Mouse (Mus musculus): ENCODE measurements around the gene Ankrd36. TPM values are rescaled to one million over a fixed set of nuclear protein-coding genes. Genes with fewer than 3 reads are reported as not detected.
"Not testable (repeated sequence)": the region's sequence is repeated elsewhere in the genome, so short reads cannot be mapped to it uniquely, and the experiment has no call there.

Ankrd36 gene
- polyA plus RNA-seq, 1 experiment from 2014 or later, result not detected

- H3K36me3 ChIP-seq (ENCODE audit: control insufficient read depth, insufficient read depth, low read length), result peaks cover 98% of the 10 kb centered on the region
- peaks cover 1% of the 10 kb centered on the region for H3K4me1 ChIP-seq (replicated peaks; ENCODE audit: control insufficient read depth, insufficient read depth, low read length)
- no peak overlapping the region for H3K4me2 ChIP-seq (ENCODE audit: low read length)
- H3K27ac ChIP-seq (ENCODE audit: low read depth), result no peak overlapping the region
- no peak overlapping the region for H3K9ac ChIP-seq (ENCODE audit: low read length)
- no peak overlapping the region for H3K4me3 ChIP-seq (ENCODE audit: low read depth, low read length)
- no peaks in the 10 kb centered on the region for H3K9me3 ChIP-seq (ENCODE audit: control insufficient read depth, low read length)
- no peak for DNase-seq (ENCODE audit: low spot score)
- H3K27me3 ChIP-seq (replicated peaks; ENCODE audit: control insufficient read depth, insufficient read depth, low read length), result no peaks in the 10 kb centered on the region
- WGBS, result 83% methylated on average over 5 of the region's 5 CpGs
- 0 out of 2 replicates have a peak, but pooled peaks have one; percentile 21 for ATAC-seq (replicated peaks; ENCODE audit: low FRiP score, low TSS enrichment, low read depth)
Observed at GRCm38 (mm10) chr11:5527865-5528523, 41.5 kb upstream of the Ankrd36 start.

- no peak for DNase-seq (ENCODE audit: low spot score)
- H3K4me3 ChIP-seq (ENCODE audit: low read depth, low read length), result no peak overlapping the region
Observed at GRCm38 (mm10) chr11:5528841-5529240, 40.6 kb upstream of the Ankrd36 start.

GRCm38 (mm10) chr11:5530172-5530571 is 39.3 kb upstream of the Ankrd36 start:
- DNase-seq (ENCODE audit: low spot score), result no peak
- H3K36me3 ChIP-seq (ENCODE audit: control insufficient read depth, insufficient read depth, low read length), result peaks cover 98% of the 10 kb centered on the region
- 79% methylated on average over 5 of the region's 5 CpGs for WGBS

More at GRCm38 (mm10) chr11:5528841-5529240, 40.6 kb upstream of the Ankrd36 start:
- peaks cover 98% of the 10 kb centered on the region for H3K36me3 ChIP-seq (ENCODE audit: control insufficient read depth, insufficient read depth, low read length)
- no peaks in the 10 kb centered on the region for H3K9me3 ChIP-seq (ENCODE audit: control insufficient read depth, low read length)
- no peak for ATAC-seq (replicated peaks; ENCODE audit: low FRiP score, low TSS enrichment, low read depth)
- no peaks in the 10 kb centered on the region for H3K27me3 ChIP-seq (replicated peaks; ENCODE audit: control insufficient read depth, insufficient read depth, low read length)
- no peak overlapping the region for H3K27ac ChIP-seq (ENCODE audit: low read depth)
- H3K4me1 ChIP-seq (replicated peaks; ENCODE audit: control insufficient read depth, insufficient read depth, low read length), result no peaks in the 10 kb centered on the region
- H3K4me2 ChIP-seq (ENCODE audit: low read length), result no peak overlapping the region
- WGBS, result 69% methylated on average over 5 of the region's 5 CpGs
- no peak overlapping the region for H3K9ac ChIP-seq (ENCODE audit: low read length)

GRCm38 (mm10) chr11:5530717-5531116 is 38.8 kb upstream of the Ankrd36 start:
- no peaks in the 10 kb centered on the region for H3K9me3 ChIP-seq (ENCODE audit: control insufficient read depth, low read length)
- no peak overlapping the region for H3K9ac ChIP-seq (ENCODE audit: low read length)
- H3K4me3 ChIP-seq (ENCODE audit: low read depth, low read length), result no peak overlapping the region
- no peak for ATAC-seq (replicated peaks; ENCODE audit: low FRiP score, low TSS enrichment, low read depth)
- H3K36me3 ChIP-seq (ENCODE audit: control insufficient read depth, insufficient read depth, low read length), result peaks cover 94% of the 10 kb centered on the region
- no peaks in the 10 kb centered on the region for H3K27me3 ChIP-seq (replicated peaks; ENCODE audit: control insufficient read depth, insufficient read depth, low read length)
- 77% methylated on average over 6 of the region's 6 CpGs for WGBS
- no peak overlapping the region for H3K27ac ChIP-seq (ENCODE audit: low read depth)
- no peak for DNase-seq (ENCODE audit: low spot score)
- H3K4me2 ChIP-seq (ENCODE audit: low read length), result no peak overlapping the region
- H3K4me1 ChIP-seq (replicated peaks; ENCODE audit: control insufficient read depth, insufficient read depth, low read length), result no peaks in the 10 kb centered on the region

More at GRCm38 (mm10) chr11:5530172-5530571, 39.3 kb upstream of the Ankrd36 start:
- Histone ChIP-seq H3K4me2 (ENCODE audit: low read length) (no peak overlapping the region), H3K9ac (ENCODE audit: low read length) (no peak overlapping the region), H3K4me3 (ENCODE audit: low read depth, low read length) (no peak overlapping the region), H3K27me3 (replicated peaks; ENCODE audit: control insufficient read depth, insufficient read depth, low read length) (no peaks in the 10 kb centered on the region), H3K27ac (ENCODE audit: low read depth) (no peak overlapping the region), H3K4me1 (replicated peaks; ENCODE audit: control insufficient read depth, insufficient read depth, low read length) (no peaks in the 10 kb centered on the region), H3K9me3 (ENCODE audit: control insufficient read depth, low read length) (no peaks in the 10 kb centered on the region)
- ATAC-seq (replicated peaks; ENCODE audit: low FRiP score, low TSS enrichment, low read depth), result no peak

- ATAC-seq (replicated peaks; ENCODE audit: low FRiP score, low TSS enrichment, low read depth), result no peak; the same call in 1 of the 2 replicates
- no peak overlapping the region for H3K27ac ChIP-seq (ENCODE audit: low read depth)
Observed at GRCm38 (mm10) chr11:5533108-5533507, 36.4 kb upstream of the Ankrd36 start.

GRCm38 (mm10) chr11:5537454-5537853 is 32.0 kb upstream of the Ankrd36 start:
- ATAC-seq (replicated peaks; ENCODE audit: low FRiP score, low TSS enrichment, low read depth), result not testable (repeated sequence)
- peaks cover 11% of the 10 kb centered on the region for H3K4me1 ChIP-seq (replicated peaks; ENCODE audit: control insufficient read depth, insufficient read depth, low read length)
- WGBS, result 88% methylated on average over 4 of the region's 4 CpGs

More at GRCm38 (mm10) chr11:5533108-5533507, 36.4 kb upstream of the Ankrd36 start:
- no peaks in the 10 kb centered on the region for H3K4me1 ChIP-seq (replicated peaks; ENCODE audit: control insufficient read depth, insufficient read depth, low read length)
- no peaks in the 10 kb centered on the region for H3K27me3 ChIP-seq (replicated peaks; ENCODE audit: control insufficient read depth, insufficient read depth, low read length)
- WGBS, result 83% methylated on average over 5 of the region's 5 CpGs
- no peak for DNase-seq (ENCODE audit: low spot score)
- H3K4me3 ChIP-seq (ENCODE audit: low read depth, low read length), result no peak overlapping the region
- no peak overlapping the region for H3K4me2 ChIP-seq (ENCODE audit: low read length)
- peaks cover 74% of the 10 kb centered on the region for H3K36me3 ChIP-seq (ENCODE audit: control insufficient read depth, insufficient read depth, low read length)
- no peak overlapping the region for H3K9ac ChIP-seq (ENCODE audit: low read length)
- no peaks in the 10 kb centered on the region for H3K9me3 ChIP-seq (ENCODE audit: control insufficient read depth, low read length)

GRCm38 (mm10) chr11:5540331-5540730 is 29.2 kb upstream of the Ankrd36 start:
- peaks cover 23% of the 10 kb centered on the region for H3K36me3 ChIP-seq (ENCODE audit: control insufficient read depth, insufficient read depth, low read length)
- no peak for DNase-seq (ENCODE audit: low spot score)
- peak overlapping the region; percentile 88 for H3K4me3 ChIP-seq (ENCODE audit: low read depth, low read length)
- no peaks in the 10 kb centered on the region for H3K9me3 ChIP-seq (ENCODE audit: control insufficient read depth, low read length)
- H3K27me3 ChIP-seq (replicated peaks; ENCODE audit: control insufficient read depth, insufficient read depth, low read length), result no peaks in the 10 kb centered on the region
- peak overlapping the region; percentile 22; the same call in 1 of the 2 replicates for H3K9ac ChIP-seq (ENCODE audit: low read length)
- peaks cover 12% of the 10 kb centered on the region for H3K4me1 ChIP-seq (replicated peaks; ENCODE audit: control insufficient read depth, insufficient read depth, low read length)
- H3K4me2 ChIP-seq (ENCODE audit: low read length), result peak overlapping the region; percentile 68
- WGBS, result 49% methylated on average over 4 of the region's 4 CpGs
- ATAC-seq (replicated peaks; ENCODE audit: low FRiP score, low TSS enrichment, low read depth), result no peak
- H3K27ac ChIP-seq (ENCODE audit: low read depth), result no peak overlapping the region

More at GRCm38 (mm10) chr11:5537454-5537853, 32.0 kb upstream of the Ankrd36 start:
- H3K36me3 ChIP-seq (ENCODE audit: control insufficient read depth, insufficient read depth, low read length), result peaks cover 52% of the 10 kb centered on the region
- H3K4me2 ChIP-seq (ENCODE audit: low read length); H3K9ac ChIP-seq (ENCODE audit: low read length); DNase-seq (ENCODE audit: low spot score); H3K27me3 ChIP-seq (replicated peaks; ENCODE audit: control insufficient read depth, insufficient read depth, low read length); H3K4me3 ChIP-seq (ENCODE audit: low read depth, low read length); H3K9me3 ChIP-seq (ENCODE audit: control insufficient read depth, low read length); H3K27ac ChIP-seq (ENCODE audit: low read depth): not testable (repeated sequence)

- Histone ChIP-seq H3K27ac (ENCODE audit: low read depth) (peak overlapping the region; percentile 65), H3K4me1 (replicated peaks; ENCODE audit: control insufficient read depth, insufficient read depth, low read length) (peaks cover 12% of the 10 kb centered on the region), H3K9ac (ENCODE audit: low read length) (peak overlapping the region; percentile 93), H3K9me3 (ENCODE audit: control insufficient read depth, low read length) (no peaks in the 10 kb centered on the region), H3K27me3 (replicated peaks; ENCODE audit: control insufficient read depth, insufficient read depth, low read length) (no peaks in the 10 kb centered on the region), H3K36me3 (ENCODE audit: control insufficient read depth, insufficient read depth, low read length) (peaks cover 23% of the 10 kb centered on the region), H3K4me2 (ENCODE audit: low read length) (peak overlapping the region; percentile 68), H3K4me3 (ENCODE audit: low read depth, low read length) (peak overlapping the region; percentile 88)
- DNase-seq (ENCODE audit: low spot score) (peak; percentile 78), ATAC-seq (replicated peaks; ENCODE audit: low FRiP score, low TSS enrichment, low read depth) (no peak)
- 1% methylated on average over 28 of the region's 28 CpGs for WGBS
Observed at GRCm38 (mm10) chr11:5541230-5541798, 28.2 kb upstream of the Ankrd36 start.
